Comparison of ENCODE assay signal across 9 mouse cellular contexts in genomic region chr7:25394754-25395153, GRCm38 (mm10). TPM values are rescaled to one million over a fixed set of nuclear protein-coding genes. Genes with fewer than 3 reads are reported as not detected.
DNase-seq lines count a peak whose midpoint lies in the region; ATAC-seq and TF ChIP-seq lines count a peak whose summit lies in the region.
"Had no signal": no experiment of that assay in that cellular context is flagged by ENCODE, and none has a peak within 500 bp of the region (broad histone marks: within the 10 kb centered on the region; RNA-seq: fewer than 3 reads in every experiment).

No protein-coding gene starts in this region.

- WGBS in kidney, postnatal 0 days, result 9% methylated on average over 7 of the region's 7 CpGs
- 17% methylated on average over 7 of the region's 7 CpGs for WGBS in embryonic facial prominence, embryonic 11.5 days
- WGBS in hindbrain, embryonic 16.5 days, result 11% methylated on average over 7 of the region's 7 CpGs
- WGBS in midbrain, postnatal 0 days, result 12% methylated on average over 7 of the region's 7 CpGs

- no peak for TF ChIP-seq CTCF in kidney, postnatal 0 days (IDR thresholded peaks at IDR 0.05; ENCODE audit: low read depth)
- no peak for TF ChIP-seq CTCF in midbrain, postnatal 0 days (IDR thresholded peaks at IDR 0.05)

- 0 out of 2 replicates have a peak overlapping the region, but pooled peaks have one; percentile 54 for H3K27ac ChIP-seq in kidney, postnatal 0 days
- no peak overlapping the region for H3K27ac ChIP-seq in embryonic facial prominence, embryonic 11.5 days (replicated peaks; ENCODE audit: low read depth, low read length)
- peak overlapping the region; percentile 76 for H3K27ac ChIP-seq in hindbrain, embryonic 16.5 days (ENCODE audit: low read depth, low read length)
- peak overlapping the region; percentile 62 for H3K27ac ChIP-seq in midbrain, postnatal 0 days (ENCODE audit: low read depth, low read length)

- no peaks in the 10 kb centered on the region for H3K36me3 ChIP-seq in kidney, postnatal 0 days (ENCODE audit: insufficient read depth, low read length)
- no peaks in the 10 kb centered on the region for H3K36me3 ChIP-seq in embryonic facial prominence, embryonic 11.5 days (replicated peaks; ENCODE audit: control insufficient read depth, insufficient read depth, low read depth, low read length)
- no peaks in the 10 kb centered on the region for H3K36me3 ChIP-seq in hindbrain, embryonic 16.5 days (ENCODE audit: control insufficient read depth, insufficient read depth, low read length)
- H3K36me3 ChIP-seq in midbrain, postnatal 0 days (ENCODE audit: insufficient read depth, low read length), result no peaks in the 10 kb centered on the region

- no peaks in the 10 kb centered on the region for H3K27me3 ChIP-seq in kidney, postnatal 0 days (ENCODE audit: insufficient read depth, low read length)
- H3K27me3 ChIP-seq in embryonic facial prominence, embryonic 11.5 days (ENCODE audit: control insufficient read depth, insufficient read depth, low read length), result no peaks in the 10 kb centered on the region
- H3K27me3 ChIP-seq in hindbrain, embryonic 16.5 days (replicated peaks; ENCODE audit: control insufficient read depth, insufficient read depth, low read length), result no peaks in the 10 kb centered on the region
- H3K27me3 ChIP-seq in midbrain, postnatal 0 days (ENCODE audit: insufficient read depth, low read length), result no peaks in the 10 kb centered on the region

- H3K4me2 ChIP-seq in kidney, postnatal 0 days (ENCODE audit: low read length), result peak overlapping the region; percentile 87
- H3K4me2 ChIP-seq in embryonic facial prominence, embryonic 11.5 days (ENCODE audit: low read depth, low read length), result peak overlapping the region; percentile 79
- H3K4me2 ChIP-seq in hindbrain, embryonic 16.5 days (ENCODE audit: low read length), result peak overlapping the region; percentile 61
- H3K4me2 ChIP-seq in midbrain, postnatal 0 days (ENCODE audit: low read depth, low read length, poor library complexity, severe bottlenecking), result peak overlapping the region; percentile 57

- H3K9me3 ChIP-seq in kidney, postnatal 0 days (replicated peaks; ENCODE audit: low read length), result no peaks in the 10 kb centered on the region
- no peaks in the 10 kb centered on the region for H3K9me3 ChIP-seq in embryonic facial prominence, embryonic 11.5 days (replicated peaks; ENCODE audit: control insufficient read depth, low read length)
- H3K9me3 ChIP-seq in hindbrain, embryonic 16.5 days (ENCODE audit: control insufficient read depth, low read length), result no peaks in the 10 kb centered on the region
- no peaks in the 10 kb centered on the region for H3K9me3 ChIP-seq in midbrain, postnatal 0 days (ENCODE audit: low read length)

- ATAC-seq in kidney, postnatal 0 days (replicated peaks; ENCODE audit: low FRiP score, low read depth), result no peak
- no peak for ATAC-seq in embryonic facial prominence, embryonic 11.5 days (replicated peaks; ENCODE audit: insufficient number of reproducible peaks, low FRiP score, low TSS enrichment, low read depth)
- ATAC-seq in hindbrain, embryonic 16.5 days, result no peak
- ATAC-seq in midbrain, postnatal 0 days (ENCODE audit: low FRiP score), result no peak

- peak overlapping the region; percentile 64 for H3K9ac ChIP-seq in kidney, postnatal 0 days (ENCODE audit: low read depth, low read length)
- H3K9ac ChIP-seq in embryonic facial prominence, embryonic 11.5 days (replicated peaks; ENCODE audit: low read length), result peak overlapping the region; percentile 68
- H3K9ac ChIP-seq in hindbrain, embryonic 16.5 days (ENCODE audit: low read depth, low read length), result peak overlapping the region; percentile 74
- H3K9ac ChIP-seq in midbrain, postnatal 0 days (replicated peaks; ENCODE audit: low read length, poor library complexity, severe bottlenecking), result peak overlapping the region; percentile 61

- peaks cover 18% of the 10 kb centered on the region for H3K4me1 ChIP-seq in kidney, postnatal 0 days (replicated peaks; ENCODE audit: insufficient read depth, low read length)
- no peaks in the 10 kb centered on the region; the same call in 1 of the 2 replicates for H3K4me1 ChIP-seq in embryonic facial prominence, embryonic 11.5 days (ENCODE audit: control insufficient read depth, insufficient read depth, low read length)
- peaks cover 33% of the 10 kb centered on the region for H3K4me1 ChIP-seq in hindbrain, embryonic 16.5 days (ENCODE audit: control insufficient read depth, insufficient read depth, low read depth, low read length)
- peaks cover 4% of the 10 kb centered on the region; the same call in 1 of the 2 replicates for H3K4me1 ChIP-seq in midbrain, postnatal 0 days (ENCODE audit: insufficient read depth, low read length)

- DNase-seq in kidney, postnatal 0 days (ENCODE audit: low spot score), result no peak
- no peak for DNase-seq in kidney, postnatal 25 days
- DNase-seq in embryonic facial prominence, embryonic 11.5 days (ENCODE audit: low spot score), result no peak
- DNase-seq in midbrain, postnatal 0 days (ENCODE audit: low spot score), result no peak
- no peak for DNase-seq in thymus, postnatal 10 days (ENCODE audit: low spot score in 2 of 2)
- no peak for DNase-seq in right cerebral cortex, postnatal 4 days
- DNase-seq in thymus, postnatal 0 days (ENCODE audit: low spot score), result no peak

- H3K4me3 ChIP-seq in kidney, postnatal 0 days (replicated peaks; ENCODE audit: low read depth, low read length), result peak overlapping the region; percentile 78
- H3K4me3 ChIP-seq in embryonic facial prominence, embryonic 11.5 days (ENCODE audit: low read depth, low read length), result peak overlapping the region; percentile 57
- peak overlapping the region; percentile 73 for H3K4me3 ChIP-seq in hindbrain, embryonic 16.5 days (ENCODE audit: low read length)
- peak overlapping the region; percentile 67 for H3K4me3 ChIP-seq in midbrain, postnatal 0 days (ENCODE audit: low read depth, low read length)

RNA-seq across cellular contexts. Expression of gene Lipe, which starts 3.8 kb away (rescaled TPM):
- 6.4 and 6.5 TPM in 2 replicates for polyA plus RNA-seq in kidney, postnatal 0 days (2015; fragmentation: Nextera tagmentation; extraction: Ambion mirVana)
- polyA plus RNA-seq in embryonic facial prominence, embryonic 11.5 days (2014; fragmentation: Nextera tagmentation; extraction: Ambion mirVana), result 2.9 and 3.6 TPM in 2 replicates
- polyA plus RNA-seq in hindbrain, embryonic 16.5 days (2015; fragmentation: Nextera tagmentation; extraction: Ambion mirVana), result 12.4 TPM in 2 replicates
- 10.6 and 11.6 TPM in 2 replicates for total RNA-seq in midbrain, postnatal 0 days (2014; rRNA removed)
- polyA plus RNA-seq in midbrain, postnatal 0 days (2015; fragmentation: Nextera tagmentation; extraction: Ambion mirVana), result 6.9 and 7.6 TPM in 2 replicates
- polyA plus RNA-seq in thymus, postnatal 0 days (2015; fragmentation: Nextera tagmentation; extraction: Ambion mirVana), result 7.5 and 8.4 TPM in 2 replicates

RNA-seq across cellular contexts. Expression of gene Cxcl17, which starts 17.9 kb away (rescaled TPM):
- polyA plus RNA-seq in kidney, postnatal 0 days (2015; fragmentation: Nextera tagmentation; extraction: Ambion mirVana), result 0.43 and 0.47 TPM in 2 replicates
- not detected in 2 replicates for polyA plus RNA-seq in embryonic facial prominence, embryonic 11.5 days (2014; fragmentation: Nextera tagmentation; extraction: Ambion mirVana)
- polyA plus RNA-seq in hindbrain, embryonic 16.5 days (2015; fragmentation: Nextera tagmentation; extraction: Ambion mirVana), result 0.65 and 1.1 TPM in 2 replicates
- not detected in 2 replicates for total RNA-seq in midbrain, postnatal 0 days (2014; rRNA removed)
- 0.38 and 0.57 TPM in 2 replicates for polyA plus RNA-seq in midbrain, postnatal 0 days (2015; fragmentation: Nextera tagmentation; extraction: Ambion mirVana)
- 1.0 and 2.0 TPM in 2 replicates for polyA plus RNA-seq in thymus, postnatal 0 days (2015; fragmentation: Nextera tagmentation; extraction: Ambion mirVana)
- total RNA-seq: neutrophil, adult 5-6 weeks had no signal

RNA-seq across cellular contexts. Expression of gene Cnfn, which starts 25.2 kb away (rescaled TPM):
- polyA plus RNA-seq in kidney, postnatal 0 days (2015; fragmentation: Nextera tagmentation; extraction: Ambion mirVana), result not detected in 2 replicates
- polyA plus RNA-seq in embryonic facial prominence, embryonic 11.5 days (2014; fragmentation: Nextera tagmentation; extraction: Ambion mirVana), result 0.60 TPM in 1 of 2 replicates, not detected in the other
- 0.54 and 0.90 TPM in 2 replicates for polyA plus RNA-seq in hindbrain, embryonic 16.5 days (2015; fragmentation: Nextera tagmentation; extraction: Ambion mirVana)
- total RNA-seq in midbrain, postnatal 0 days (2014; rRNA removed), result not detected in 2 replicates
- polyA plus RNA-seq in midbrain, postnatal 0 days (2015; fragmentation: Nextera tagmentation; extraction: Ambion mirVana), result not detected in 2 replicates
- polyA plus RNA-seq in thymus, postnatal 0 days (2015; fragmentation: Nextera tagmentation; extraction: Ambion mirVana), result 4.1 and 11.4 TPM in 2 replicates
- total RNA-seq: neutrophil, adult 5-6 weeks had no signal
